Mouse (Mus musculus) ovary, postnatal 10 days (tissue): ENCODE measurements around the gene Arsg.

Source experiments
- DNase-seq: peaks from one replicate; pipeline ENCODE4 v3.0.0; 2022; ENCODE audit warnings: low spot score

Gene Arsg

GRCm38 (mm10) chr11:109546305-109547001, 73.3 kb downstream of the Arsg start:
- no peak for DNase-seq

- no peak for DNase-seq
Measured at GRCm38 (mm10) chr11:109547652-109548051, 74.5 kb downstream of the Arsg start.

GRCm38 (mm10) chr11:109549599-109550290, 76.6 kb downstream of the Arsg start:
- no peak for DNase-seq

GRCm38 (mm10) chr11:109553921-109554320, 80.7 kb downstream of the Arsg start:
- no peak for DNase-seq

GRCm38 (mm10) chr11:109554443-109554842, 81.3 kb downstream of the Arsg start:
- DNase-seq = no peak

- DNase-seq = no peak
Measured at GRCm38 (mm10) chr11:109556130-109556529, 83.0 kb downstream of the Arsg start.

- no peak for DNase-seq
Measured at GRCm38 (mm10) chr11:109557419-109557818, 84.2 kb downstream of the Arsg start.

- DNase-seq = no peak
Measured at GRCm38 (mm10) chr11:109559241-109559640, 86.1 kb downstream of the Arsg start.

- DNase-seq = no peak
Measured at GRCm38 (mm10) chr11:109560793-109561257, 87.7 kb downstream of the Arsg start.

GRCm38 (mm10) chr11:109561445-109561844, 88.3 kb downstream of the Arsg start:
- DNase-seq = no peak

- DNase-seq = no peak
Measured at GRCm38 (mm10) chr11:109563708-109564107, 90.5 kb downstream of the Arsg start.

- no peak for DNase-seq
Measured at GRCm38 (mm10) chr11:109564466-109565214, 91.5 kb downstream of the Arsg start.

- DNase-seq = no peak
Measured at GRCm38 (mm10) chr11:109569007-109569618, 95.9 kb downstream of the Arsg start.

- no peak for DNase-seq
Measured at GRCm38 (mm10) chr11:109569809-109570208, 96.6 kb downstream of the Arsg start.

GRCm38 (mm10) chr11:109572051-109572450, 98.9 kb downstream of the Arsg start:
- no peak for DNase-seq

GRCm38 (mm10) chr11:109574604-109575003, 101.4 kb downstream of the Arsg start:
- no peak for DNase-seq

GRCm38 (mm10) chr11:109575832-109576231, 102.7 kb downstream of the Arsg start:
- no peak for DNase-seq

GRCm38 (mm10) chr11:109578536-109578935, 105.4 kb downstream of the Arsg start:
- DNase-seq = no peak

- DNase-seq = no peak
Measured at GRCm38 (mm10) chr11:109579999-109580398, 106.8 kb downstream of the Arsg start.

- no peak for DNase-seq
Measured at GRCm38 (mm10) chr11:109583986-109584385, 110.8 kb downstream of the Arsg start.

- peak; percentile 21 for DNase-seq
Measured at GRCm38 (mm10) chr11:109584843-109585713, 111.9 kb downstream of the Arsg start.
